Mouse (Mus musculus): ENCODE measurements around the gene Arhgap40.

The Arhgap40 gene

DNA sequence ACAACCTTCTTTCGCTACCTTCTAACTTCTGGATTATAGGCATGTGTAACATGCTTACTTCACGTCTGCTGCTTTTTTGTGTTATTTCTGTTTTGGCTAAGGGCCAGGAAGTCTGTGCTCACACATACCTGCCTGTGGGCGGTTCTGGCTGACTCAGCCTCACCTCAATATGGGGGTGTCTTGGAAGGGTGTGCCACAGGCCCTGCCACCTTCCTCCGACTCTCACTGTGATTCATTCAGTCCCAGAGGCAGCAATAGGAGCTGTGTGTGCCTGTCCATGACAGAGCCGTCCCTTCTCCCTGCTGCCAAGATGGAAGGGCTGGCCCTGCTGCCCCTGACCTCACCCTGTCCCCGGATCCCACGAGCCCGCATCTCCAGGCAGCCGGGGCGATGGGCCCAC, at the start of gene Arhgap40:
Arhgap40 (plus strand) TSS at position 269 of the 400 bp plus-strand sequence.
- no peak for DNase-seq

DNA sequence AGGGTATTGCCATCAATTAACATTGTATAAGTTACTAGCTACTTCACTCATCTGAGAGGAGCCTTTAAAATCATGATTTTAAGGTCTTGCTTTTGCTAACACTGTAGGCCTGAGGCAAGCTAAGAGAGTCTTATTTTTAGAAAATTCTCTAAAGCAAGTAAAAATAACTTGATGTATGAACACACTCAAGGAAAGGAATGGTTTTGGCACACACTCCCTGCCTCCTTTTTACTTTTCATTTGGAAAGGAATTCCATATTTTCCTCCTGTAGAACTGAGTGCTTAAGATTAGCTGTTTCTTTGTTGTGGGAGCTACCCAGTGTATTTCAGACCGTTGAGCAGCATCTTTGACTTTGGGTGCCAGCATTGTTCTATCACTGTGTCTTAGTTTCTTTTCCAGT, 38.4 kb upstream of the Arhgap40 start:
- no peak for DNase-seq

DNA sequence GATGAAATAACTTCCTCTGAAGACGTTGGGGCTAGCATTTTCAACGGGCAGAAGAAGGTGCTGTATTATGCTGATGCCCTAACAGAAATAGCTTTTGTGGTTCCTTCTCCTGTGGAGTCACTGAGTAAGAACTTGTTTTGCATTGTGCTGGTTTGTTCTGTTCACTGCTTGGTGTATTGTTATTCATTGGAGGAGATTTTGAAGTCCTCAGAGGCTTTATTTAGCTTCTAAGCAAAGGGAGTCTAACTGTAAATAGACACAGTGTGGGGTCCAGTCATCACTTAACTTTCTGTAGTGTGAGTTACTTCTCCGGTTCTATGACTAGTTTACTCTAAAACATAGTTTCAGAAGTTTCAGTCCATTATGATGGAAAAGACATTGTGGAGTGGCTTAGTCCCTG, 35.0 kb upstream of the Arhgap40 start:
- no peak for DNase-seq

DNA sequence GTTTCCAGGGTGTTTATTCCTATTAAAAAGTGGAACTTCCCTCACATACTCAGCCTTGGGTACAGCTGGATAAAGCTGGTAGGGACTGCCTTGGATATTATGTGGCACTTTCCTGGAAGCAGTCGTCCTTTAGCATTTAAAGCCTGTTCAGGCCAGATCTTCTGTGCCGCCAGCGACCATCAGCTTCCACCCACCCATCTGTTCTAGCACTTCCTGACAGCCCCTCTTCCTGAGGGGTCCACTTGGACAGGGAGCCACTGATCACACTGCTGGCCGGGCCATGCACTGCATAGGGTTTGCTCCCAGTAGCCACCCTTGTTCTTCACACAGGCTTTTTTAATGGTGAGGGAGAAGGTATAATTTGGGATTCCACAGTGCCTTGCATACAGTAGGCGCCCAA, 14.1 kb upstream of the Arhgap40 start:
- no peak for DNase-seq

DNA sequence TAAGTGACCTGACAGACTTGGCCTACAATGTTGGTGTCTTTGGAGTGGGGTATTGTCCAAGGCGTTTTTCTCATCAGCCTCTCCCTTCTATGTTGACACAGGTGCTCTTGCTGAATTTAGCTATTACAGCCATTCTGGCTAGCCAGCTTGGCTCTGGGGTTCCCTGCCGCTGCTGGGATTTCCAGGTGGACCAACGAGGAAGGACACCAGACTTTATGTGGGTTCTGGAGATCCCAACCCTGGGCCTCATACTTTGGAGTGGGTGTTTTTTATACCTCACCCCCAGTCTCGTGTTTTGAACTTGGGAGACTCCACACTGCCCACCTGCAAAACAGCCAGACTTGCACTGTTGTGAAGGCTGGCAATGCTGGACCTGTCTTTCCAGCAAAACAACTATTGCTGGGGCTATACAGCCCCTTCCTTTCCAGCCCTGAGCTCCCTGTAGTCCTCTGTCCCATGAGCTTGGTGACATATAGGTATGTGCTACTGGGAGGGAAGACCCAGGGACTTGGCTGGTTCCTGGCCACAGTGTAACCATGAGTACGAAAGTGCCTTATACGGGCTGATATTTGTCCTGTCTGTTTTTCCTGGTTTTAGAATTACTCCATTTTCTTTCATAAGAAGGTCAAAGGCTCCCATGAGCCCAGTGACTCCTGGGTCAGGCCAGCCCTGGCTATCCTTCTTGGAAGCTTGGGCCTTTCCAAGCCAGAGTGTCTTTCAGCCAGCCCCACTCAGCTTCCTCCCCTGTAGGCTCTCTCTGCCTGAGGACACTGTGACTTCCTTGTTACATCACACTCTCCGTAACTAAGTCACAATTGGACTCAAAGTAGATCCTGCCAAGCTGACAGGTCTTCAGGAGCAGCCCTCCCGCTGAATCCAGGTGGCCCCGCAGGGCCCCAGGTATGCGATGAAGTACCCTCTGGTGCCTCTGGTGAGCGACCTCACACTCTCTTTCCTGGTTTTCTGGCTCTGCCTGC, 10.5 kb upstream of the Arhgap40 start, which contains the start of gene Adig:
Adig (plus strand) TSS at position 777 of the 977 bp plus-strand sequence.
- DNase-seq = no peak

DNA sequence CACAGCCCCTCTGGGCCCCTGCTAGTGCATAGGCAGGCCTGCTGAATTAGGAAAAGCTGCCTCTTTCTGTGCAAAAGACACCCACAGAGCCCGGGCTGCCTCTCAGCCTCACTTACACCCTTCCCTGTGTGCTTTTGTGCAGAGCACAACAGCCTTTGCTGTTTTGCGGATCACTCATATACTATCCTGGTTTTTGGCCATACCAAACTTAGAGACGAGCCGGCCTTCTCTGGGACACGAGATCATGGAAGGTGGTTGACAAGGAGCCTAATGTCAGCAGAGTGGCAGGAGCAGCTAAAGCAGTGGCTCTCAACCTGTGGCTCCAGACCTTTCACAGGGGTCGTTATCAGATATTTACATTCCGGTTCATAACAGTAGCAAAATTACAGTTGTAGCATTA, 9.4 kb upstream of the Arhgap40 start:
- no peak for DNase-seq

DNA sequence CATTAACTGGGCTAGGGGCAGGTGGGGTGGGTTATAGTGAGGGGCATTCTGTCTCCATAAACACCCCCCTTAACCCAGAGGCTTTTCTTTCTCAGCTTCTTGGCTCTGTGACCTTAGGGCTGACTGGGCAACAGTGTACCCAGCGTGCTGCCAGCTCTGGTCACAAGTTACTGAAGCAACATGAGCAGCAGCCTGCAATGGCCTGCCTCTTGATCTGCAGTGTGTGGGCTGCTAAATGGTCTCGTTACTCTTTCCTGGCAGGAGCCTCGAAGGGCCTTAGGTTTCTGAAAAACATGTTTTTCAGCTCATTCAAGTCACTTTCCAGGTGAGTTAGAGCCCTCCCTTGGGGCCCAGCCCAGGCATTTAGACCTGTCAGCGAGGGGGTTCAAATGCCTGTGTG, 8.9 kb upstream of the Arhgap40 start:
- no peak for DNase-seq

GRCm38 (mm10) chr2:158506475-158506874, 6.1 kb upstream of the Arhgap40 start:
- no peak for DNase-seq

GRCm38 (mm10) chr2:158507046-158507445, 5.5 kb upstream of the Arhgap40 start:
- no peak for DNase-seq

- DNase-seq = peak; percentile 25 to 26
These were observed 1.9 kb upstream of the Arhgap40 start for GRCm38 (mm10) chr2:158510665-158511064.

DNA sequence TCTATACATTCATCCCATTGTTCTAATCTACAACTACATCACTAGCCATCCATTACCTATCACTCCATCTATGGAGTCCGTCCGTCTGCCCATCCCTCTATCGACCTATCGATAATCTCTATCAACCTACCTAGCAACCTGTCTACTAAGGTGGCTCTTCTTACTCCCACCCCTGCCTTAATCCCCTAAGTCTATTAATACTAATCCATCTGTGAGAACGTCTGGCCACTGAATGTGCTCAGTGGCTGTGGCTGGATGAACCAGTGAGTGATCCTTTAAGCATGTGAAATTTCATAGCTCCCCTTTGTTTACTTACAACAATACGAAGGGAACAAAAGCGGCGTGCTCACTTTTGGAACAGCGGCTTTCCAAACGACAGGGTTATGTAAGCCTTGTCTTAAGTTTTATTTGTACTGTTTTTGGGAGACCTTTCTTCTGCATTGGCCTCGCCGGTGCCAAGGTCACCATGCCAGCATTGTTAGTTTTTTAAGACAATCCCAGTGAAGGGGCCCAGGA, 1.3 kb downstream of the Arhgap40 start:
- no peak for DNase-seq

GRCm38 (mm10) chr2:158518583-158518982, 6.0 kb downstream of the Arhgap40 start:
- DNase-seq = no peak

GRCm38 (mm10) chr2:158519071-158519470, 6.5 kb downstream of the Arhgap40 start:
- DNase-seq = no peak

DNA sequence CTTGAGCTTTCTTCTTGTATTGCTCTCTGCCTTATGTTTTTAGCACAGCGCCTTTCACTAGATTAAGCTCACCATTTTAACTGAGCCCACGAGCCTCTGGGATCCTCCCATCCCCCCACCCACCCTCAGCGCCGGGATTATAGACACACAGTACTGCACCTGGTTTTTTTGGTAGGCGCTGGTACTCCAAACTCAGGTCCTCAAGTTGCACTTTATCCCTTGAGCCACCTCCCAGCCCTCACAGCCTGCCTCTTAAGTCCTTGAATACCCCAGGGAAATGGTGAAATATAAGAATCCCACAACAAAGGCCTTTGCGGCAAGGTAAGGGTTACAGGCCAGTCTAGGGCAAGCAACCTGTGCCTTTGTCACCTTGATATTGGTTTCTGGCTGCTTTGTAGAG, 7.2 kb downstream of the Arhgap40 start:
- DNase-seq = no peak

GRCm38 (mm10) chr2:158523060-158523459, 10.5 kb downstream of the Arhgap40 start:
- DNase-seq = peak in 1 of 2 experiments; percentile 16

DNA sequence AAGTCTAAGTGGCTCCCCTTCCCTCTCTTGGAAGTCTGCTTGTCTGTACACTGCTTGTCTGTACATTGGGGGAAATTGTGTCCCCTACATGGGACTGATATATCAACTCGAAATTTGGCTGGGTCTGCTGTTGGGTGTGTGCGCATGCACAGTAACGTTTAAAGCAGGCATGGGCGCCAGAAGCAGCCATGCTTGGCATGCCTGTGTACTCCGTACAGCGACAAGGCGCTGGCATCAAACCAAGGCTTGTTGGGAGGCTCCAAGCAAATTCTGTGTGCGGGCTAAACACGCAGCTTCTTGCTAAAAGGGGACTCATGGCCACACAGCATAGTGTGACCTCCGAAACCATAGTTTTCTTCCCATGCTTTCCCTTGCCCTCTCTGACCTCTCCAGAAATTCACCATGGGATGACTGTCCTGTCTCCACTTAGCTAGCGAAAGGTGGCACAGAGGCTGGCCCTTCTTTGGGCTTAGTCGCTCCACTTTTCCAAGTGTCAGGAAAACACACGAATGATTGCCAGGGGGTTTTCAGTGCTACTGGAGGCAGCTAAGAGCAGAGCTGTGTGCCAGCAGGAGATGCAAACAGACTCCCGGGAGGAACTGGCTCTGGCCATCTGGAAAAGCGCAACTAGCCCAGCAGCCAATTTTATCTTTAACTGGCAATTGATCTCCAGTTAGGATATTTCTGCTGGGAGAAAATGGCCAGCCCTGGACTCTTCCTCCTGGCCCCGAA, 11.7 kb downstream of the Arhgap40 start:
- DNase-seq = peak; percentile 63 to 66

DNA sequence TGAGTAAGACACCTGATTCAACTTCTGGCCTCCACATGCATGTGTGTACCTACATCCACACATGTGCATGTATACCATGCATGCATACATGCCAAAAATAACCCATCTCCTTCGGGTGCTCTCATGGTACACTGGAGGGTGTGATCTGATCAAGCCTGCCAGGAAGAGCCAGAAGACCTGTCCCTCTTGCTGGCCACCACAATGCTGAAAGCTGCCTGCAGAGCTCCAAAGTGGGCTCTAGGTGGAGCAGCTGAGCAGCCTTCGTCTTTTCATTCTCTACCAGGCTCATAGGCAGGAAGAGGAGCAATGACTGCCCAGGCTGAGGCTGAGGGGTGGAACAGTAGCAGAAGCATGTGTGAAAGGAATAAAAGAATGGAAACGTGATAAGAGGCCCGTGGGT, 21.5 kb downstream of the Arhgap40 start:
- peak; percentile 84 to 86 for DNase-seq

DNA sequence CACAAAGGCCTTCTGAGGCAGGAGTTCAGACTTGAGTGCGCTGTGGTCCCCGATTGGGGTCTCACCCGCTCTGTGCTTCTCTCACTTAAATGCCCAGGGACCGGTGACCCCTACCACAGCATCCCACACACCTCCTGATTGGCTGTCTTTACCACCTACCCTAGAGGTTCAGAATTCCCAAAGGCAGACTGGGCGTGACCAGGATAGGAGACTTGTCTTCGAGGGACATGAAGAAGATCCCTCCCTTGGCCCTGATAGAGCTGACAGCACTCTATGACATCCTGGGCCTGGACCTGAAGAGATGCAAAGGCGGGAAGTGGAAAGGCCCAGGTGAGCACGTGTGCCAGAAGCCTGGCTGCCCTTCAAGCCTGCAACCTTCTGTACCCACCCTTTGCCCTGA, 22.0 kb downstream of the Arhgap40 start:
- no peak for DNase-seq

GRCm38 (mm10) chr2:158539433-158540305, 27.1 kb downstream of the Arhgap40 start:
- DNase-seq = peak; percentile 35 to 53

- DNase-seq = no peak
These were observed 28.7 kb downstream of the Arhgap40 start for GRCm38 (mm10) chr2:158541286-158541685.

GRCm38 (mm10) chr2:158545266-158545665, 32.7 kb downstream of the Arhgap40 start:
- DNase-seq = no peak

DNA sequence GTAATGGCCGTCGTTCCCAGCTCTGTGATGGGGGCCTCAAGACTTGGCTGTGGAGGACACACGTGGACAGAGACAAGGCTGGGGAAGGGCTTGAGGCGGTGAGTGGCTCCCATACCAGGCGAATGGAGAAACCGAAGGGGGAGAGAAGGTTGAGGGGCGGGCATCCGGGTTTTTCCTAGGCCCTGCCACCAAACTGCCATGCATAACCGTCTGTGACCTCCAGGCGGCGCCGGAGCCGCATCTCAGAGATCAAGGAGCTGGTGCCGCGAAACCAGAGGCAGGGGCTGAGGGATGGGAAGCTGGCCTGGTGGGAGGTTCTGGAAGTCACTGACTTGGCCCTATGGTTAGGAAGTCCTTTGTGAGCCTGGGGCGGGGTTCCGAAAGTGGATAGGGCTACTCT, 34.2 kb downstream of the Arhgap40 start:
- DNase-seq = peak; percentile 90 to 92
